Mouse (Mus musculus): ENCODE measurements around the gene Bsph2.
A peak's percentile ranks its signal among the peaks of the same experiment; 100 is the strongest.

The Bsph2 gene

DNA sequence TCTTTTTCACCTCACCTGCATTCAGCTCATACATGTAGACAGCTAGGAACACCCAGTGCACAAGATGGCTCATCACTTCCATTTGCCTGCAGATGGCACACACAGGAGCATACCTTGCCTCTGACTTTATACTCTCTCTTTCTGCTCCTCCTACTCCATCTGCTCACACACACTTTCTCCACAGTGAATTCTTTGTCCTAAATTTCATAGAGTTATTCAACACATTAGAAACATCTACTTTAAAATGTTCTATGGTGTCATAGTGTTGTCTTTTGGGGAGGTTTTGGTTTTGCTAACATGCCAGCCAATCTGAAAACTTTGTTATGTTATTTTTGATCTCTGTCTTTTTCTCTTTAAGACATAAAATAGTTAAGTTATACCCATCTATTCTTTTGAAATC is at the start of gene Bsph2:
Gene Bsph2 (minus strand): TSS at position 101 of the 400 bp plus-strand sequence.
- DNase-seq = no peak

DNA sequence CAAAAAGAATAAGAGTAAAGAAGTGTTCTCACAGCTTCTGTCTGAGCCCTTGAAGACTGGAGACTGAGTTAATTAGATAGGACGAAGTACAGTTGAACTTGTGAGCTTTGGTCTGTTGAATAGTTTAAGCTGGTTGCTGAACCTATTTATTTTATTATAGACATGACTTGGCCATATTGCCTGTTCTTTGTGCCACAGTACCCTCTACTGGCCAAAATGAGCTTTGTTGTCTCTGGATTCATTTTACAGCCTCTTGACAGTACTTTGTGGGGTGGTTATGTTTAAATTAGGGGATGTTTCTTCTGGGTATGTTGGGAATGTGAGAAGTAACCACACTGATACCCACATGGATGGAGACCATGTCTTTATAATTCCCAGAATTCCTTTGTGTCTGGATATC is 59.3 kb downstream of the Bsph2 start:
- DNase-seq = peak; percentile 6

All from cerebellum, adult 9-10 months (tissue).